Mouse (Mus musculus) c-Kit-negative CD71-positive TER-119-positive erythroid progenitor cells, embryonic 14.5 days (primary cell): ENCODE data around the gene Ipo13.

Source experiments
- DNase-seq: peaks from one replicate; pipeline ENCODE4 v3.0.0-alpha.2; 2013; ENCODE audit warnings: low read depth, low spot score

Gene Ipo13

DNA sequence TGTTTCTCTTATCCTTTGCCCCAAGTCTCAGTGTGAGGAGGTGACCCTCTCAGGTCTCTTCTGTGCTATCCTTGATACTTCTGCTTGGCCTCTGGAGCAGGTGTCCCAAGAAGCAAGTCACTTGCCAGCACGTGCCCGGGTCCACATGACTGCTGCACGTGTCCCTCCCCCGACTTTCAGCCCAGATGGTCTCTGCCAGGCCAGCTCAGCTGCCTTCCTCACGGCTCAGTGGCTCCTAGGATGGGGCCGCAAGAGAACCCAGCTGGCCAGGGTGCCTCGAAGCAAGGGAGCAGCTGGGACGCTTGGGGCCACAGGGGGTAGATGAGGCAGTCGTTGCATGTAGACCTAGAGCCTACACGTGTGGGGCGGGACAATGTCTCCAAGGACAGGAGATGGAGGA lies 69.5 kb downstream of the Ipo13 start:
- DNase-seq: no peak
